Mouse (Mus musculus) central nervous system, embryonic 14 days (tissue): ENCODE data around the gene Spsb1. TPM values are rescaled to one million over a fixed set of nuclear protein-coding genes. Genes with fewer than 3 reads are reported as not detected.

ENCODE experiments used
- polyA plus RNA-seq: library from polyadenylated mRNA; depleted of rRNA; stranded (reverse); fragments of >200 nt; gene quantifications from 2 replicates; pipeline ENCODE4 v1.2.3, GENCODE M21; 2012; rRNA removed

Spsb1 gene
- polyA plus RNA-seq = 6.0 and 7.3 TPM in 2 replicates

GRCm38 (mm10) chr4:149954893-149955439 lies at the start of gene Spsb1:
TSS of gene Spsb1 (minus strand) at chr4:149955043.

Other genes with a start within 250 kb of the Spsb1 start
- 61.1 and 63.6 TPM in 2 replicates for gene Tmem201, start 217.0 kb downstream of the Spsb1 start, polyA plus RNA-seq
- 13.6 and 14.2 TPM in 2 replicates for gene Slc25a33, start 180.8 kb downstream of the Spsb1 start, polyA plus RNA-seq
- 3.9 and 7.6 TPM in 2 replicates for gene H6pd, start 54.0 kb upstream of the Spsb1 start, polyA plus RNA-seq
- 0.63 and 1.2 TPM in 2 replicates for gene Gpr157, start 132.3 kb upstream of the Spsb1 start, polyA plus RNA-seq
- 1.8 and 2.1 TPM in 2 replicates for gene Slc2a5, start 164.2 kb upstream of the Spsb1 start, polyA plus RNA-seq
- not detected in 2 replicates for gene Slc2a7, start 193.9 kb upstream of the Spsb1 start, polyA plus RNA-seq
- gene Car6, start 246.3 kb upstream of the Spsb1 start, polyA plus RNA-seq = 0.05 and 0.31 TPM in 2 replicates